Mouse (Mus musculus) G1E (cell line): ENCODE measurements around the gene Lrp1.

Experiments
- CTCF ChIP-seq: IDR thresholded peaks from 2 replicates; pipeline ENCODE4 v1.5.1; 2012; ENCODE audit warnings: low read depth, low read length, inconsistent platforms, mixed read lengths
- GATA1 ChIP-seq: IDR thresholded peaks from 2 replicates; pipeline ENCODE4 v1.6.1; 2012; ENCODE audit warnings: borderline replicate concordance, low read length, inconsistent platforms, mixed read lengths
- POLR2AphosphoS5 ChIP-seq: IDR thresholded peaks from 2 replicates; pipeline ENCODE4 v1.6.1; 2012; ENCODE audit warnings: low read depth, low read length, inconsistent platforms; ENCODE audit not compliant: insufficient replicate concordance
- TAL1 ChIP-seq: conservative IDR thresholded peaks from 2 replicates; pipeline ENCODE4 v1.6.1; 2012; ENCODE audit warnings: low read depth, low read length, inconsistent platforms, mixed read lengths

GRCm38 (mm10) chr10:127511634-127512306 is 109.2 kb downstream of the Lrp1 start:
- TF ChIP-seq CTCF (no peak), POLR2AphosphoS5 (no peak), GATA1 (no peak), TAL1 (no peak)
